Mouse (Mus musculus) retina, postnatal 1 day (tissue): ENCODE measurements at regions not wholly inside any gene's neighbourhood (a gene's known extent, or its start where the extent isn't known, plus 50 kb on each side); places are given as distances from the start of the nearest gene placed in this dataset.
"Not testable (repeated sequence)": the region's sequence is repeated elsewhere in the genome, so short reads cannot be mapped to it uniquely, and the experiment has no call there.

Source experiments
- DNase-seq: peaks from one replicate; pipeline ENCODE4 v3.0.0-alpha.2; 2012

DNA sequence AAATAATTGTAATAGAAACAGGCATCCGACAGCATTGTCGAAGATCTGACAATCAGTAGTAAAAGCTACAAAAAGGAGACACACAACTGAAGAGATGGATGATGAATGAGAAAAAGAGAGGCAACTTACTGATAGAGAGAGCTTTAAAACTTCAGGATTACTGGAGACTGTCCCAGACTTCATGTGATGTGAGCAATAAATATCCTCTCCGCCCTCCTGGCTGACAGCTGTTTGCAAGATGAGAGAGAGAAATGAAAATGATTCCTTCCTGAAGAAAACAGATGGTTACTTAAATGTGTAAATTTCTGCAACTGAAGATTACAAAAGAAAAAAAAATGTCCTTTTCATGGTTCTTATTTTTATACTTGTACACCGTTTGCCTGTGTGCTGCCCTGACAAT, 306.7 kb upstream of the Ncam2 start:
- DNase-seq: no peak

DNA sequence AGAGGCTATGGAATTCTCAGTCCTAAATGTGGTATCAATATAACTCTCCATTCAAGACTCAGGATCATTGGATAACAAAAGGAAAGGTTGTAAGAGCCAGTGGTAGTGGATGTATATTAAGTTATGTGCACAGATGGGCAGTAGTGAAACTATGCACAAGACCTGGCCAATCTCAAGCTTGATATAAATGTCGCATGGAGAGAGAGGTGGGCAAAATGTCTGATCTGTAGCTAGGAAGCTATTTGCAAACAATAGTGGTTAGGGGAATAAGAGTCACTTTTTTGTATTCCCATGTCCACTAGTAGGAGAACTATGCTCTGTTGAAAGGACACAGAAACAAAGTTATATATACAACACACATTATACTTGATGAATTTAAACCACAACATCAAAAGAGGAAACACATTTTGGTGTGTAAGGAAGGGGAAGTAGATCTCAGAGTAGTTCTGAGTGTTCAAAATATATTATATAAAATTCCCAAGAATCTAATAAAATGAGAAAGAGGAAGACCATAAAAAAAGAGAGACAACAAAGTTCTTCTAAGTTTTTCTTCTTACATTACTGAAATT, 279.7 kb upstream of the Ncam2 start:
- DNase-seq: no peak

DNA sequence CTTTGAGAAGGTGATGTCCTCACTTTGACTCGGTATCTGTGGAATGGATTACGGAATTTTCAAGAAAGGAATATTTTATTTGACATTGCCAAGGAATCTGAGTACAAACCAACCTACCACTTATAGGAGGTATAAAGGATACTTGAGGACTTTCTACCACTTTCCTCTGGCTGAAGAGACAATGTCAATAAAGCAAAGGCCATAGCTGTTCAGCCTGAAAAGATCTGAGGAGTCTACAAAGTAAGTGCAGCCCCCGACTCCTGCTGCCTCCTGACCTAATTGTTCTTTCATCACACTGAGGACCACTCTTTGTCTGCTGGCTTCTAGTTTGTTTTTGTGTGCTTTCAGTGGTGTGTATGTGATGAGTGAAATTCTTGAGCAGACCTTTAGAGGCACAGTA, 269.5 kb upstream of the Ncam2 start:
- peak; percentile 0 for DNase-seq

DNA sequence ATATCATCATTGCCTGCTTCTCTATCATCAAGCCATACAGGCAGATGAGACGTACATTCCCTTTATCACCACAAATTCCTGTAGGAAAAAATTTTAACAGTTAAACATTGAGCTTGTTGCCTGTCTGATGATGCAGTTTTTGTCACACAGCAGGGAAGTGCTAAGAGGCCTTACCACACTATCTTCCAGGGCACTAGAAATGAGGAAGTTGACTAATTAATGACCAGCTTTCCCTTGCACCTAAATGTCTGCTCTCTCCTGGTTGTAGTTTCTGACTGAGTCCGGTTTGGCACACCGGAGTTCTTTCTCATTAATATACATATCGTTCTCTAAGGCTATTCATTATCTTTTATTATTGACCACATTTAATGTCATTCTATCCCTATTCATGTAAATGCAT, 269.0 kb upstream of the Ncam2 start:
- DNase-seq: no peak

DNA sequence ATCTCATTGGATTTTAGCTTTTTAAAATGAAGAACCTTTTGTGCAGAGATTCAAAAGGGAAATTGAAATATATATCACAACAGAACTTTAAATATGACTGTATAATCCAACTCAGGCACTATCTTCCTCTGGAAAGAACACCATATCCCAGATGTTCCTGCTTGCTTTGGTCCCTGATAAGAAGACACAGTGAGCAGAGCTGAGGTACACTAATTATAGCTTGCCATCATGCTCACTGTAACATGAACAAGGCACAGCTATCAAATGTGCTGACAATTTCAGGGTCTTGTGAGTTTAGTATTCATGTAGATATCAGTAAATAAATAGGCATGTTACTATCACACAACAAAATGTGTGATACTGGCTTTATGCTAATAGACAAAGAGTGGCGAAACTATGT, 264.8 kb upstream of the Ncam2 start:
- no peak for DNase-seq

DNA sequence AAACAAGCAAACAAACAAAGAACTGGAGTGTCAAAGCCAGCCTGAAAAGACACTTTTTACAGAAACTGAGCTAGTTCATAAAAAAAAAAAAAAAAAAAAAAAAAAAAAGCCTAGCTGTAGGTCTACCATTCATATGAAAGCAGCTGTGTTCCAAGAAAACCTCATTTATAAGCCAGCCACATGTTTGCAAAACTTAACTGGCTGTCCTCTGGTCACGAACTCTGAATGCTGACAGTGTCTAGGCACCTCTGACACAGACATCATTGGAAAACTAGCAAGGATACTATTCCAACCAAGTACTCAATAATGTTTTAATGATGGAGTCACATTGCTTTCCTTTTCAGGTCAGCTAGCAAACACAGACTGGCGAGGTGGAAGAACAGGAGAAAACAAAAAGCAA, 238.4 kb upstream of the Ncam2 start:
- peak; percentile 1 for DNase-seq

DNA sequence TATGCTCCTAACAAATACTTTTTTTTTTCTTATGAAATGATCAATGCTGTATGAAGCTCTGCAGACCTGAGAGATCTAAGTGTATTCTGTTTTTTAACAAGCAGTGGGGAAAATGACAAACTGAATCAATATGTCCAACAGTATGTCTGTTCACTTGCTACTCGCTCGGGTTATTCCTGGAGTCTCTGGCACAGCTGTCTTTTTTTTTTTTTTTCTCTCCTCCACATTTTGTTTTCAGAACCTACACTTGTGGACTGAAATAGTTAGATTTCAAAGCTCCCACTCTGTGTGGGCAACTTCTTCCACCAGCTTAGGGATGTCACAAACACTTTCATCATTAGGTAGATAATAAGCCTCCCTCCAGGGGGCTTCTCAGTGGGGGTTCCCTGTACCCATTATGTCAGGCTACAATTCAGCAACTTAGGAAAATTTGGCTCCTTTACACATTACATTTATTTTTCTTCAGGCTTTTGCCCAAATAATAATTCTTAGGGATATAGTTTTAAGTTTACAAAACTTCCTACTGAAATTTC, 218.9 kb upstream of the Ncam2 start:
- DNase-seq: peak; percentile 47

DNA sequence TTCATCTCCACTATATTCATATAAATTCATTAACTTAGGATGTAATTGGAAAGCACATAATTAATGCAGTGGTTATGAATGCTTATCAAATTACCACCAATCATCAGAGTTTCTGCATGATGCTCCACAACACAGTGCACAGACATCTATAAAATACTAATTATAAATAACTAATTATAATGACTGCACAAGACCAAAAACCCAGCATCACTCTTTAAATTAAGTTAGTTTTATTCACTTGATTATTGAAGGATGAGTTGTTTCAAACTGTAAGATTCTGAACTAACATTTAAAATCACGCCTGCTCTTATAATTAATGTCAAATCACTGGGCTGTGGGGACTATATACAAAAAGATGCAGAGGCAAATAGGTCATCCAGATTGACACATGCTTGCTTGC, 212.7 kb upstream of the Ncam2 start:
- DNase-seq: peak; percentile 58

DNA sequence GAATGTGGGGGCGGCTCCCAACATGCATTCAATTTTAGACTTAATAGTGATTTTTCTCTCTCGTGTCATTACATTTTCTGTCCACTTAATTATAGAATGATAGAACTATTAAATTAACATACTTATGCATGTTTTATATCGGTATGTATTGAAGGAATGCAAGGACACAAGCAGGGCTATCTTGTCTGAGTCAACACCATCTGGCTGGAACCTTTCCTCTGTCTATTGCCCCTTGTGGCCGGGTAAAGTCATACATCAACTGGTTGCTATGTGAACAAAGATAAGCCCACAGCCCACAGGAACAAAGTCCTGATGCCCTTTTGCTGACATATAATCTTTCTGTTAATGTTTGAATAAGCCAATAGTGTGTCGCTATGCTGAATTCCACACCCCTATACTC, 163.7 kb upstream of the Ncam2 start:
- DNase-seq: not testable (repeated sequence)

DNA sequence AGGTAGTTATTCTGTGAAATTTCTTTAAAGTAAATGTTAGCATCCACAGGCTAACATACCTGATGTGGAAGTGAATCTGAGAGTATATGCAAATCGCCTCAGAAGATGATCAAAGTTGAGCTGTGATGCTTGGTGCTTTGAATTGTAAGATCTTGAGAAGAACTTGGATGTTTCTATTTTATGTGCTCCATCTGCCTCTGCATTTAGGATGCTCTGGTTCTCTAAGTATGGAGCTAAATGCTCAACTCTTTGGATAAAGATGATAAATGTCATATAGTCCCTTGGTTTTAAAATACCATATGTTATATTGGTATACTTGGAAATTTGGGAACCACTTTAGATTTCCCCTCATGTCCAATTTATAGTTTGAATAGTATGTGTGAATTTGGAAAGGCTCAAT, 159.2 kb upstream of the Ncam2 start:
- DNase-seq: no peak

DNA sequence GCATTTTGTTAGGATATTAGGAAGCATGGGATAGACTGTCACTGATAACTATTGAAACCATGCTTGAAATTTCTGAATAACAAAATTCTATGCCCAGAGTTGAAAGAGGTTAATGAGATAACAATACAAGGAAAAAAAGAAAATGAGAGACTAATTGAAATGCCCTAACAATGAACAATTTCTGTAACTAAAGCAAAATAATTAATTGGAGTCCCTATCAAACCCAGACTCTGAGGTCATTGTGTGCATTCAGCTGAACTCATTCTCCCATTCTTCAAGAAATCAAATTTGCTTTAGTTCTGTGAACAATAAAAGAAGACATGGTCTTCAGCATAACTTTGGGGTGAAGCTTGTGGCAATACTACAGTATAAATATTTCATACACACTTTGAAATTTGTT, 154.8 kb upstream of the Ncam2 start:
- DNase-seq: peak; percentile 38

DNA sequence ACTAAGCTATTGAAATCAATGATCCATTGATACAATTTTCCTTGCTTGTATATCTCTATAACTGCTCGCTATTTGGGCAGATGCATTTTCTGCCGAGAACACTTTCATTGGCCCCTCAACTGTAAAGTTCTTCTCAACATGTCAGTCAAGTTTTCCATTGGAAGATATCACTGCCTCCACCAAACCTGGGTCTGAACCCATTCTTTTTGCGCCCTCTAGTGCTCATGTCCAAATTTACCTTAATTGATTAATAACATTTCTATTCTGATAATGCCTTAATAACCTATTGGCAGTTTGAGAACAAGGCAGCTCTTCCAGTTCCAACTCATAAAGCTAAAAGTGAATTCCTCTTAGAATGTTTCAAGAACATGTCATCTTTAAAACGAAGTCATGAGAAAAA, 132.2 kb upstream of the Ncam2 start:
- DNase-seq: peak; percentile 18
